Mouse (Mus musculus) embryonic facial prominence, embryonic 12.5 days (tissue): ENCODE data around the gene Gch1. TPM values are rescaled to one million over a fixed set of nuclear protein-coding genes. Genes with fewer than 3 reads are reported as not detected.
"Not testable (repeated sequence)": the region's sequence is repeated elsewhere in the genome, so short reads cannot be mapped to it uniquely, and the experiment has no call there.

Source experiments
- ATAC-seq: fragments of 200-750 bp; cut with Nextera tagmentation; 2 replicates; pipeline ENCODE4 v1.8.0; 2017; ENCODE audit not compliant: insufficient number of reproducible peaks, insufficient read depth, low FRiP score, low TSS enrichment
- H3K27ac ChIP-seq: fragments of 300-500 bp; sonication (generic); 2 replicates; pipeline ENCODE4 v1.5.1; 2016; ENCODE audit warnings: mild to moderate bottlenecking
- H3K27me3 ChIP-seq: fragments of 300-500 bp; sonication (generic); 2 replicates; pipeline ENCODE4 v1.6.1; 2016; ENCODE audit warnings: mild to moderate bottlenecking, moderate library complexity
- H3K36me3 ChIP-seq: fragments of 300-500 bp; sonication (generic); 2 replicates; pipeline ENCODE4 v1.6.1; 2016; ENCODE audit warnings: mild to moderate bottlenecking
- H3K4me1 ChIP-seq: fragments of 300-500 bp; sonication (generic); 2 replicates; pipeline ENCODE4 v1.6.1; 2016
- H3K4me2 ChIP-seq: fragments of 300-500 bp; sonication (generic); replicated peaks from 2 replicates; pipeline ENCODE4 v1.6.1; 2016; ENCODE audit warnings: mild to moderate bottlenecking, moderate library complexity
- H3K4me3 ChIP-seq: fragments of 300-500 bp; sonication (generic); 2 replicates; pipeline ENCODE4 v1.5.1; 2016; ENCODE audit warnings: mild to moderate bottlenecking
- H3K9ac ChIP-seq: fragments of 300-500 bp; sonication (generic); 2 replicates; pipeline ENCODE4 v1.6.1; 2016; ENCODE audit warnings: mild to moderate bottlenecking, moderate library complexity
- H3K9me3 ChIP-seq: fragments of 300-500 bp; sonication (generic); 2 replicates; pipeline ENCODE4 v1.6.1; 2016; ENCODE audit warnings: mild to moderate bottlenecking, moderate library complexity
- WGBS: fragments of 180-500 bp; shearing (Covaris S2); methylation state at CpG from one replicate; pipeline ENCODE4 v1.1.7; 2016; 5-methylcytosine and 5-hydroxymethylcytosine counted together
- polyA plus RNA-seq: library from polyadenylated mRNA; unstranded; fragments of >200 nt; fragmentation: Nextera tagmentation; extraction: Ambion mirVana; gene quantifications from 2 replicates; pipeline ENCODE4 v1.2.1, GENCODE M21; 2016

The Gch1 gene
- polyA plus RNA-seq, 1 experiment from 2014 or later, result 1.5 TPM

DNA sequence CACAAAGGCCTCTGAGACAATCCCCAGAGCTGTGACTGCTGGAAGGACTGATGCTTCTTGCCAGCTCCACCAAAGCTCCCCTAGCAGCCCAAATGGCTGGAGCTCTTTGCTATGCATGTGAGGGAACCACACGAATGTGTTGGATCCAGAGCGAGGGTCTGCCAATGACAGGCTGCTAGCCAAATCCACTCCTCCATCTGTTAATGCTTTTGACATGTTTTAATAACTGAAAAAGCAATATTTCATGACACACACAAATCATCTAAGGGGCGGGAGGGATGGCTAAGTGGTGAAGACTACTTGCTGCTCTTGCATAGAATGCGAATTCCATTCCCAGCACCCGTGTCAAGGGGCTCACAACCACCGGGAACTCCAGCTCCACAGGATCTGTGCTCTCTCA lies 37.9 kb downstream of the Gch1 start:
- Histone ChIP-seq H3K4me2 (no peak overlapping the region), H3K4me3 (no peak overlapping the region), H3K27me3 (no peaks in the 10 kb centered on the region), H3K4me1 (no peaks in the 10 kb centered on the region), H3K36me3 (no peaks in the 10 kb centered on the region), H3K9me3 (no peaks in the 10 kb centered on the region), H3K27ac (no peak overlapping the region), H3K9ac (no peak overlapping the region)
- ATAC-seq, result no peak
- 85% methylated on average over 6 of the region's 6 CpGs for WGBS

DNA sequence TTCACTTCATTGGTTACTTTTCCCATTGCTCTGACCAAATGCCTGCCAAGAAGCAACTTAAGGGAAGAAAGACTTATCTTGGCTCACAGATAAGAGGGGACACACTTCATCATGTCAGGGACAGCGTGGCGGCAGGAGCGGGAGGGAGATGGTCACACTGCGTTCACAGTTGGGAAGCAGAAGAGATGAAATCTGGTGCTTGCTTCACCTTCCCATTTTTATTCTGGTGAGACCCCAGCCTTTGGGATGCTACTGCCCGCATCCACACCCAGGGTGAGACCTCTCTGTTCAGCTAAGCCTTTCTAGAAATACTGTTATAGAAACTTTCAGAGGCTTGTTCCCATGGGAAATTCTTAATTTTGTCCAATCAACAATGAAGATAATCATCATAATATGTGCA lies 44.9 kb downstream of the Gch1 start:
- WGBS, result 98% methylated on average over 5 of the region's 5 CpGs
- Histone ChIP-seq H3K4me2 (no peak overlapping the region), H3K27me3 (no peaks in the 10 kb centered on the region), H3K27ac (no peak overlapping the region), H3K36me3 (no peaks in the 10 kb centered on the region), H3K4me1 (no peaks in the 10 kb centered on the region), H3K9me3 (no peaks in the 10 kb centered on the region), H3K4me3 (no peak overlapping the region), H3K9ac (no peak overlapping the region)
- ATAC-seq, result no peak

GRCm38 (mm10) chr14:47138853-47139252 lies 50.4 kb downstream of the Gch1 start:
- H3K9me3 ChIP-seq, result no peaks in the 10 kb centered on the region
- H3K27me3 ChIP-seq, result no peaks in the 10 kb centered on the region
- H3K36me3 ChIP-seq, result no peaks in the 10 kb centered on the region
- H3K4me1 ChIP-seq, result no peaks in the 10 kb centered on the region
- H3K4me2 ChIP-seq, result no peak overlapping the region
- no peak overlapping the region for H3K27ac ChIP-seq
- no peak overlapping the region for H3K9ac ChIP-seq
- WGBS, result 83% methylated on average over 3 of the region's 3 CpGs
- no peak overlapping the region for H3K4me3 ChIP-seq
- ATAC-seq, result no peak

- no peaks in the 10 kb centered on the region for H3K36me3 ChIP-seq
- no peak overlapping the region for H3K9ac ChIP-seq
- H3K4me3 ChIP-seq, result no peak overlapping the region
- H3K9me3 ChIP-seq, result no peaks in the 10 kb centered on the region
- WGBS, result 75% methylated on average over 5 of the region's 5 CpGs
- H3K27me3 ChIP-seq, result no peaks in the 10 kb centered on the region
- H3K4me2 ChIP-seq, result no peak overlapping the region
- no peak overlapping the region for H3K27ac ChIP-seq
- no peak for ATAC-seq
- no peaks in the 10 kb centered on the region for H3K4me1 ChIP-seq
Observed at GRCm38 (mm10) chr14:47136637-47137036, 52.6 kb downstream of the Gch1 start.

- H3K27me3 ChIP-seq, result no peaks in the 10 kb centered on the region
- no peaks in the 10 kb centered on the region for H3K36me3 ChIP-seq
- no peak overlapping the region for H3K4me2 ChIP-seq
- H3K9me3 ChIP-seq, result no peaks in the 10 kb centered on the region
- H3K4me3 ChIP-seq, result no peak overlapping the region
- H3K9ac ChIP-seq, result no peak overlapping the region
- no peak overlapping the region for H3K27ac ChIP-seq
- no peak for ATAC-seq
- no peaks in the 10 kb centered on the region for H3K4me1 ChIP-seq
- WGBS, result 65% methylated on average over 10 of the region's 10 CpGs
Observed at GRCm38 (mm10) chr14:47133948-47134347, 55.3 kb downstream of the Gch1 start.

DNA sequence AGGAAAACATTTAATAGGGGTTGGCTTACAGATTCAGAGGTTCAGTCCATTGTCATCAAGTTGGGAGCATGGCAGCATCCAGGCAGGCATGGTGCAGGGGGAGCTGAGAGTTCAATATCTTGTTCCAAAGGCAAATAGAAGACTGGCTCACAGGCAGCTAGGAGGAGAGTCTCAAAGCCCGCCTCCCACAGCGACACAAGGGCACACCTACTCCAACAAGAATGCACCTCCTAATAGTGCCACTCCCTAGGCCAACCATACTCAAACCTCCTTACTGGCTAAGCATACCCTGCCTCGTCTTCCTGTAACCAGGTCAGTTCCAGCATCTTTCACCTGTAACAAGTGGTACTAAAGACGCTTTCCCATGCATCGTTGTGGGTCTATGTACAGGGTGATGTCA lies 61.2 kb downstream of the Gch1 start:
- Histone ChIP-seq H3K4me2 (no peak overlapping the region), H3K36me3 (no peaks in the 10 kb centered on the region), H3K27me3 (no peaks in the 10 kb centered on the region), H3K9me3 (no peaks in the 10 kb centered on the region), H3K9ac (no peak overlapping the region), H3K4me3 (no peak overlapping the region), H3K4me1 (no peaks in the 10 kb centered on the region), H3K27ac (no peak overlapping the region)
- WGBS, result 83% methylated on average over 5 of the region's 5 CpGs
- ATAC-seq, result no peak

DNA sequence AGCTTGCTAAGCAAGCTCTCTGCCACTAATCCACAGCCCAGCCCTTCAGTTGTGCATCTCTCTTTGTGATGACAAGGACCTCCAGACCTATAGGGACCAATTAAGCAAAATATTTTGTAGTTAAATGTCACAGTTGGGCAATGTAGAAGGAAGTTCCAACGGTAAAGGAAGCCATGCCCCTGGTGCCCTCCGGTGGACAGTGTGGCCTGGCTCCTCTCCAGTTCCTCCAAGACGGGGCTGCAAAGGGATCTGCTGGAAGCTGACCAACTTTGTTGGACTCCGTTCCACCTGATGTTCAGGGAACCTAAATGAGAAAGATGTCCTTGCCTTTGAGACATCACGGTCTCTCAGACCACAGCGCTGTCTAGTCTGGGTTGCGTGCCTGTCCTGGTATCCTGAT lies 71.7 kb downstream of the Gch1 start:
- H3K27ac ChIP-seq, result no peak overlapping the region
- H3K4me3 ChIP-seq, result no peak overlapping the region
- no peaks in the 10 kb centered on the region for H3K4me1 ChIP-seq
- H3K27me3 ChIP-seq, result no peaks in the 10 kb centered on the region
- no peaks in the 10 kb centered on the region for H3K9me3 ChIP-seq
- H3K36me3 ChIP-seq, result no peaks in the 10 kb centered on the region
- no peak overlapping the region for H3K4me2 ChIP-seq
- ATAC-seq, result no peak
- WGBS, result 81% methylated on average over 7 of the region's 7 CpGs
- H3K9ac ChIP-seq, result no peak overlapping the region

DNA sequence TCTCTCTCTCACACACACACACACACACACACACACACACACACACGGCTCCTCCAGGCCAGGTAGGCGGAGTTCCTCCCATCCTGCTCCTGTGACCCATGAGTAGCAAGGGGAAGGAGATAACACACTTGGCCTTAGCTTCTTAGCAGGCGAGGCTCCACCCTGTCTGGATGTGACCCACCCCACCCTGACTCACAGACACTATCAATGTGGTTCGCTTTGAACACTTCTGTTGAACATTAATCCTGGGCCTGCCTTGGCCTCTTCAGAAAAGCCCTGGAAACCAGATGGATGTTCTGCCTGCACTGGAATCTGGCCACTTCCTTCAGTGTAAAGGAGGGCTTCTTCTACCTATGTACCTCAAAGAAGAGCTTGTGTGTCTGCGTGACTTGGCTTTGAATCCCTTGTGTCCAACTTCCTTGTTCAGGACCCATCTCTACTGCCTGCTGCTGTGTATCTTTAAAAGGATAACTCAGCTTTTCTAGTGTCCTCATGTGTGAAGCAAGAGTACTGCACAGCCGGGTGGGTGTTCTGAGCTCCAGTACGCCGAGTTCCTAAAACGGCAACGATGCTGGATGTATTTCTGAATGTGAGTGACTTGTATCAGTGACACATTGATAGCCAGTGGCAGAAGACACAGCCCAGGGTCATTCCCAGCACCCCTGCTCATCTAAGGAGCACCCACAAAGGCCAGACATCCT lies 73.0 kb downstream of the Gch1 start:
- no peaks in the 10 kb centered on the region for H3K27me3 ChIP-seq
- no peak overlapping the region for H3K27ac ChIP-seq
- ATAC-seq, result no peak
- no peaks in the 10 kb centered on the region for H3K4me1 ChIP-seq
- 84% methylated on average over 10 of the region's 10 CpGs for WGBS
- no peaks in the 10 kb centered on the region for H3K9me3 ChIP-seq
- no peak overlapping the region for H3K4me2 ChIP-seq
- H3K4me3 ChIP-seq, result no peak overlapping the region
- no peaks in the 10 kb centered on the region for H3K36me3 ChIP-seq
- H3K9ac ChIP-seq, result no peak overlapping the region

DNA sequence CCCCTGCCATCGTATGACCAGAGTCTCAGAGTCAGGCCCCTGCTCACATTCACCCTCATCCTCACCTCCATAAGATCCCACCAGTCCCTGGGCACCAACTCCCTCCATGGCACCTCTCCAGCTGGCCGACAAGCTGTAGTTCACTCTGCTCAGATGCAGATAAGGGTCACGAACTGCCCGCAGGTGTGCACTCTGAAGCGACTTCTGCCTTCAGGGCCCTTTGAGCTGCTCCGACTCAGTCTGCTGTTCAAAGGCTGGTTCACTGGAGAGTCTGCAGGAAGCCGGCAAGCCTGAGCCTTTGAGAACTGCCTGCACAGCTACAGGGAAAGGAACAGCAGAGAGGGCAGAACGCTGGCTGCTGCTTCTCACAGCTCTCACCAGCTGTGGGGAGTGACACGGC lies 74.1 kb downstream of the Gch1 start:
- Histone ChIP-seq H3K27me3 (no peaks in the 10 kb centered on the region), H3K27ac (no peak overlapping the region), H3K9ac (no peak overlapping the region), H3K4me3 (no peak overlapping the region), H3K4me2 (no peak overlapping the region), H3K4me1 (no peaks in the 10 kb centered on the region), H3K9me3 (no peaks in the 10 kb centered on the region), H3K36me3 (no peaks in the 10 kb centered on the region)
- WGBS, result 55% methylated on average over 9 of the region's 9 CpGs
- ATAC-seq, result no peak

- H3K4me3 ChIP-seq, result no peak overlapping the region
- WGBS, result 38% methylated on average over 9 of the region's 9 CpGs
- no peak for ATAC-seq
- H3K9me3 ChIP-seq, result no peaks in the 10 kb centered on the region
- H3K36me3 ChIP-seq, result no peaks in the 10 kb centered on the region
- no peak overlapping the region for H3K4me2 ChIP-seq
- H3K9ac ChIP-seq, result no peak overlapping the region
- no peaks in the 10 kb centered on the region for H3K4me1 ChIP-seq
- H3K27me3 ChIP-seq, result no peaks in the 10 kb centered on the region
- no peak overlapping the region for H3K27ac ChIP-seq
Observed at GRCm38 (mm10) chr14:47111341-47111740, 77.9 kb downstream of the Gch1 start.

DNA sequence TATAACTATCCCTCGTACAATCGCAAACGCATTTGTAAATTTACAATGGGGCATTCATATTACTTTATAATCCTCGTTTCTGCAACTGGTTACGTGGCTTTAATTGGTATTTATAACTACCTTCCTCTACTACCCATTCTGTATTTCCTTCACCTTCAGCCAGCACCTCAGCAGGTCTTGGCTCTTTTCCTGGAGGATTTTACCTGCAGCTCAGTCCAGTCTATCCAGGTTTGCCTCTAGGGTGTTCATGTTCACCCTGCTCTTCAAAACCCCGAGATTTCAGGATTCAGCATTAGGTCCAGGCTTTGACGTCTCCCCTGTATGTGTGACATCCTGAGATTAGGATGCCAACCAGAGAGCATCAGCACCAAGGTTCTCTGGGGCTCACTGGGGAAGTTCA lies 78.8 kb downstream of the Gch1 start:
- 87% methylated on average over 7 of the region's 7 CpGs for WGBS
- H3K27ac ChIP-seq, H3K4me1 ChIP-seq, H3K9ac ChIP-seq, H3K4me2 ChIP-seq, H3K36me3 ChIP-seq, H3K9me3 ChIP-seq, ATAC-seq, H3K27me3 ChIP-seq, H3K4me3 ChIP-seq: not testable (repeated sequence)

GRCm38 (mm10) chr14:47107461-47107860 lies 81.8 kb downstream of the Gch1 start:
- Histone ChIP-seq H3K27me3 (no peaks in the 10 kb centered on the region), H3K27ac (no peak overlapping the region), H3K9me3 (no peaks in the 10 kb centered on the region), H3K36me3 (no peaks in the 10 kb centered on the region), H3K9ac (no peak overlapping the region), H3K4me1 (peaks cover 8% of the 10 kb centered on the region), H3K4me2 (no peak overlapping the region), H3K4me3 (no peak overlapping the region)
- no peak for ATAC-seq
- 72% methylated on average over 3 of the region's 3 CpGs for WGBS

GRCm38 (mm10) chr14:47105755-47106154 lies 83.5 kb downstream of the Gch1 start:
- Histone ChIP-seq H3K27ac (no peak overlapping the region), H3K9me3 (no peaks in the 10 kb centered on the region), H3K9ac (no peak overlapping the region), H3K4me1 (peaks cover 8% of the 10 kb centered on the region), H3K4me3 (no peak overlapping the region), H3K4me2 (no peak overlapping the region), H3K36me3 (no peaks in the 10 kb centered on the region), H3K27me3 (no peaks in the 10 kb centered on the region)
- no peak for ATAC-seq
- WGBS, result 95% methylated on average over 3 of the region's 3 CpGs
